Mouse (Mus musculus): ENCODE measurements around the gene Runx3.
A peak's percentile ranks its signal among the peaks of the same experiment; 100 is the strongest.

- peak; percentile 89; the same call in 1 of the 2 replicates for TF ChIP-seq CTCF (IDR thresholded peaks at IDR 0.05; ENCODE audit: control insufficient read depth, insufficient read depth, insufficient replicate concordance, low read depth, low read length)
- TF ChIP-seq POLR2A (IDR thresholded peaks at IDR 0.05; ENCODE audit: control insufficient read depth, low read depth, low read length), result no peak
These were observed 29.8 kb downstream of the Runx3 start for GRCm38 (mm10) chr4:135150031-135150801.

Data from testis, adult 2 months (tissue).